8 mouse cellular contexts compared by ENCODE assay signal in genomic region chr19:12005376-12006360, GRCm38 (mm10). TPM values are rescaled to one million over a fixed set of nuclear protein-coding genes. Genes with fewer than 3 reads are reported as not detected.
A peak's percentile ranks its signal among the peaks of the same experiment; 100 is the strongest.
DNase-seq lines count a peak whose midpoint lies in the region; ATAC-seq lines count a peak whose summit lies in the region.

No protein-coding gene starts in this region.

- H3K27ac ChIP-seq in intestine, embryonic 14.5 days (ENCODE audit: low read depth): peak overlapping the region; percentile 60

- intact Hi-C loops in gastrocnemius, postnatal 14 days (cut with DNase I; ENCODE audit: low total_unique reads): no loop called here
- intact Hi-C loops in left cerebral cortex, postnatal 10 days (cut with DNase I): no loop called here

- H3K4me1 ChIP-seq in intestine, embryonic 14.5 days (replicated peaks; ENCODE audit: control insufficient read depth, insufficient read depth, low read length): peaks cover 8% of the 10 kb centered on the region

- no peaks in the 10 kb centered on the region for H3K9me3 ChIP-seq in intestine, embryonic 14.5 days (ENCODE audit: control insufficient read depth, low read length)

- H3K4me2 ChIP-seq in intestine, embryonic 14.5 days (ENCODE audit: low read length): peak overlapping the region; percentile 71

- no peaks in the 10 kb centered on the region for H3K27me3 ChIP-seq in intestine, embryonic 14.5 days (replicated peaks; ENCODE audit: control insufficient read depth, insufficient read depth, low read length)

- H3K9ac ChIP-seq in intestine, embryonic 14.5 days (ENCODE audit: low read length): peak overlapping the region; percentile 46

- H3K4me3 ChIP-seq in intestine, embryonic 14.5 days (ENCODE audit: low read depth, low read length): peak overlapping the region; percentile 68

- ATAC-seq in intestine, embryonic 14.5 days (replicated peaks; ENCODE audit: low FRiP score, low TSS enrichment, low read depth): peak; percentile 74
- peak; percentile 43 for ATAC-seq in megakaryocyte progenitor cell, adult 5-6 weeks (replicated peaks; ENCODE audit: poor library complexity)

- peak; percentile 92 to 98 for DNase-seq in adrenal gland, adult (ENCODE audit: inconsistent age in 2 of 2, low spot score in 1 of 2)
- peak; percentile 98 for DNase-seq in embryo, embryonic 10.5 days (ENCODE audit: low spot score)
- DNase-seq in gastrocnemius, postnatal 14 days: peak; percentile 85
- DNase-seq in intestine, embryonic 14.5 days (ENCODE audit: low spot score): peak; percentile 99
- peak; percentile 87 to 88 for DNase-seq in left cerebral cortex, postnatal 10 days (ENCODE audit: extremely low spot score in 1 of 2, low spot score in 2 of 2)
- DNase-seq in right cerebral cortex, postnatal 10 days (ENCODE audit: low spot score in 2 of 2): peak; percentile 89 to 90
- DNase-seq in urinary bladder, postnatal 14 days (ENCODE audit: low spot score): peak; percentile 85

- WGBS in intestine, embryonic 14.5 days: under 1% methylated on average over 41 of the region's 41 CpGs

- H3K36me3 ChIP-seq in intestine, embryonic 14.5 days (ENCODE audit: control insufficient read depth, insufficient read depth, low read length): no peaks in the 10 kb centered on the region

RNA-seq across cellular contexts. Expression of gene Olfr1423, which starts 35.4 kb away (rescaled TPM):
- not detected for total RNA-seq in gastrocnemius, postnatal 14 days (2021)
- polyA plus RNA-seq in intestine, embryonic 14.5 days (2014; fragmentation: Nextera tagmentation; extraction: Ambion mirVana): not detected in 2 replicates
- not detected for total RNA-seq in left cerebral cortex, postnatal 10 days (2021)
- total RNA-seq in megakaryocyte progenitor cell, adult 5-6 weeks (2015): 0.07 TPM in 1 of 2 replicates, not detected in the other
- total RNA-seq in megakaryocyte progenitor cell, adult 5-6 weeks (2017): not detected in 2 replicates

RNA-seq across cellular contexts. Expression of gene Osbp, which starts 39.9 kb away (rescaled TPM):
- total RNA-seq in gastrocnemius, postnatal 14 days (2021): 10 to 100 TPM; 70.8 to 71.5 TPM
- polyA plus RNA-seq in intestine, embryonic 14.5 days (2014; fragmentation: Nextera tagmentation; extraction: Ambion mirVana): 8.8 and 9.0 TPM in 2 replicates
- total RNA-seq in left cerebral cortex, postnatal 10 days (2021): 10 to 100 TPM; 58.7 to 59.4 TPM
- 35.3 and 40.5 TPM in 2 replicates for total RNA-seq in megakaryocyte progenitor cell, adult 5-6 weeks (2015)
- 42.1 and 50.8 TPM in 2 replicates for total RNA-seq in megakaryocyte progenitor cell, adult 5-6 weeks (2017)

RNA-seq across cellular contexts. Expression of gene Olfr1424, which starts 56.8 kb away (rescaled TPM):
- total RNA-seq in gastrocnemius, postnatal 14 days (2021): not detected
- 0.12 TPM in 1 of 2 replicates, not detected in the other for polyA plus RNA-seq in intestine, embryonic 14.5 days (2014; fragmentation: Nextera tagmentation; extraction: Ambion mirVana)
- total RNA-seq in left cerebral cortex, postnatal 10 days (2021): not detected
- not detected in 2 replicates for total RNA-seq in megakaryocyte progenitor cell, adult 5-6 weeks (2015)
- not detected in 2 replicates for total RNA-seq in megakaryocyte progenitor cell, adult 5-6 weeks (2017)

Comparison
In these comparisons a context has a peak if more than half of its experiments do, and no peak if none do; other contexts are left out.
1. Peak in every context shown above with its lines: DNase-seq, ATAC-seq, H3K4me3 ChIP-seq and H3K27ac ChIP-seq.